Mouse (Mus musculus) E14TG2a.4 (cell line): ENCODE results near the gene Adam26b.
"Not testable (repeated sequence)": the region's sequence is repeated elsewhere in the genome, so short reads cannot be mapped to it uniquely, and the experiment has no call there.

Experiments used
- H3K27me3 ChIP-seq: 2 replicates; pipeline ENCODE4 v1.6.1; 2014; ENCODE audit warnings: low read length, control low read depth; ENCODE audit not compliant: insufficient read depth
- H3K36me3 ChIP-seq: 2 replicates; pipeline ENCODE4 v1.6.1; 2014; ENCODE audit warnings: low read length, control low read depth; ENCODE audit not compliant: insufficient read depth
- H3K4me1 ChIP-seq: replicated peaks from 2 replicates; pipeline ENCODE4 v1.6.1; 2014; ENCODE audit warnings: low read depth, low read length, control low read depth
- H3K4me3 ChIP-seq: replicated peaks from 2 replicates; pipeline ENCODE4 v1.5.1; 2014; ENCODE audit warnings: mild to moderate bottlenecking, low read length
- H3K9me3 ChIP-seq: 2 replicates; pipeline ENCODE4 v1.6.1; 2014; ENCODE audit warnings: low read length, control low read depth

Adam26b gene

GRCm38 (mm10) chr8:43528006-43528405 is at the start of gene Adam26b:
Gene Adam26b (minus strand): TSS chr8:43528106.
- not testable (repeated sequence) for H3K27me3 ChIP-seq, H3K4me1 ChIP-seq, H3K36me3 ChIP-seq

GRCm38 (mm10) chr8:43576607-43577006 is 48.7 kb upstream of the Adam26b start, which contains the start of gene Adam26a:
Gene Adam26a (minus strand): TSS chr8:43576707.
- H3K4me1 ChIP-seq, H3K4me3 ChIP-seq, H3K36me3 ChIP-seq, H3K27me3 ChIP-seq, H3K9me3 ChIP-seq: not testable (repeated sequence)

More at GRCm38 (mm10) chr8:43528006-43528405, at the start of gene Adam26b:
- H3K4me3 ChIP-seq, H3K9me3 ChIP-seq: not testable (repeated sequence)
